Mouse (Mus musculus) limb, embryonic 14.5 days (tissue): Measurements from ENCODE around the gene 1110032A03Rik. TPM values are rescaled to one million over a fixed set of nuclear protein-coding genes. Genes with fewer than 3 reads are reported as not detected.

Experiments used
- ATAC-seq: fragments of 200-750 bp; cut with Nextera tagmentation; 2 replicates; pipeline ENCODE4 v1.8.0; 2017; ENCODE audit warnings: low read depth, moderate number of reproducible peaks, moderate TSS enrichment; ENCODE audit not compliant: low FRiP score
- DNase-seq: peaks from one replicate; pipeline ENCODE4 v3.0.0-alpha.2; 2015; ENCODE audit warnings: low spot score
- H3K27ac ChIP-seq: fragments of 300-500 bp; sonication (generic); replicated peaks from 2 replicates; pipeline ENCODE4 v1.5.1; 2014; ENCODE audit warnings: low read depth, mild to moderate bottlenecking, low read length, moderate library complexity, mixed read lengths
- H3K27me3 ChIP-seq: fragments of 300-500 bp; sonication (generic); 2 replicates; pipeline ENCODE4 v1.6.1; 2014; ENCODE audit warnings: low read length, mixed read lengths; ENCODE audit not compliant: control insufficient read depth, insufficient read depth
- H3K36me3 ChIP-seq: fragments of 300-500 bp; sonication (generic); 2 replicates; pipeline ENCODE4 v1.6.1; 2014; ENCODE audit warnings: mild to moderate bottlenecking, low read length, moderate library complexity, mixed read lengths; ENCODE audit not compliant: control insufficient read depth, insufficient read depth
- H3K4me1 ChIP-seq: fragments of 300-500 bp; sonication (generic); 2 replicates; pipeline ENCODE4 v1.6.1; 2014; ENCODE audit warnings: antibody characterized with exemption, low read length, mixed read lengths; ENCODE audit not compliant: control insufficient read depth, insufficient read depth
- H3K4me2 ChIP-seq: fragments of 300-500 bp; sonication (generic); replicated peaks from 2 replicates; pipeline ENCODE4 v1.6.1; 2014; ENCODE audit warnings: low read depth, mild to moderate bottlenecking, low read length, moderate library complexity; ENCODE audit not compliant: severe bottlenecking
- H3K4me3 ChIP-seq: fragments of 300-500 bp; sonication (generic); replicated peaks from 2 replicates; pipeline ENCODE4 v1.5.1; 2014; ENCODE audit warnings: low read length
- H3K9ac ChIP-seq: fragments of 300-500 bp; sonication (generic); 2 replicates; pipeline ENCODE4 v1.6.1; 2014; ENCODE audit warnings: mild to moderate bottlenecking, low read depth, low read length, moderate library complexity; ENCODE audit not compliant: severe bottlenecking
- H3K9me3 ChIP-seq: fragments of 300-500 bp; sonication (generic); 2 replicates; pipeline ENCODE4 v1.6.1; 2016; ENCODE audit warnings: low read length; ENCODE audit not compliant: control insufficient read depth
- POLR2A ChIP-seq: fragments of 200-500 bp; IDR thresholded peaks from 2 replicates; pipeline ENCODE4 v1.8.0; 2012; ENCODE audit warnings: inconsistent platforms, mild to moderate bottlenecking, moderate library complexity, borderline replicate concordance; ENCODE audit not compliant: insufficient read depth, insufficient read length; ENCODE audit errors: extremely low read depth
- WGBS: fragments of 180-500 bp; shearing (Covaris S2); extraction: QIAGEN DNeasy Blood & Tissue Kit; methylation state at CpG from one replicate; pipeline ENCODE4 v1.1.7; 2014; 5-methylcytosine and 5-hydroxymethylcytosine counted together
- polyA plus RNA-seq, 2 experiments: library from polyadenylated mRNA; depleted of rRNA in 1 of 2; stranded (reverse) in 1 of 2; unstranded in 1 of 2; fragments of >200 nt; fragmentation: Nextera tagmentation in 1 of 2; extraction: Ambion mirVana in 1 of 2; gene quantifications; 2 replicates each; pipeline versions ENCODE4 v1.2.1 to v1.2.3; 2012 to 2014

Gene 1110032A03Rik
- polyA plus RNA-seq (2012; rRNA removed) (27.1 and 27.6 TPM in 2 replicates), polyA plus RNA-seq (2014; fragmentation: Nextera tagmentation; extraction: Ambion mirVana) (25.5 and 29.5 TPM in 2 replicates)

GRCm38 (mm10) chr9:50774991-50775612 lies at the start of gene 1110032A03Rik, which contains the start of gene Alg9:
1110032A03Rik (minus strand) TSS chr9:50775520.
Alg9 (plus strand) TSS chr9:50775019.
- no peaks in the 10 kb centered on the region for H3K27me3 ChIP-seq
- peak within 1 kb of the TSS; percentile 92 for H3K4me3 ChIP-seq
- DNase-seq (peak; percentile 88), ATAC-seq (peak; percentile 82)
- peak; percentile 45; the same call in 1 of the 2 replicates for TF ChIP-seq POLR2A
- peak within 1 kb of the TSS; percentile 74 for H3K4me2 ChIP-seq
- no peaks in the 10 kb centered on the region for H3K9me3 ChIP-seq
- H3K9ac ChIP-seq, result peak within 1 kb of the TSS; percentile 89
- peak within 1 kb of the TSS; percentile 85 for H3K27ac ChIP-seq
- peaks cover 30% of the 10 kb centered on the region for H3K36me3 ChIP-seq
- peaks cover 7% of the 10 kb centered on the region for H3K4me1 ChIP-seq
- WGBS, result 2% methylated on average over 23 of the region's 51 CpGs

- no peak for TF ChIP-seq POLR2A
- H3K27me3 ChIP-seq, result no peaks in the 10 kb centered on the region
- H3K9ac ChIP-seq, result no peak overlapping the region
- no peaks in the 10 kb centered on the region for H3K9me3 ChIP-seq
- no peak for DNase-seq
- no peak overlapping the region for H3K27ac ChIP-seq
- no peak overlapping the region for H3K4me3 ChIP-seq
- no peak for ATAC-seq
- peaks cover 30% of the 10 kb centered on the region for H3K36me3 ChIP-seq
- 92% methylated on average over 11 of the region's 11 CpGs for WGBS
- no peaks in the 10 kb centered on the region for H3K4me1 ChIP-seq
- H3K4me2 ChIP-seq, result no peak overlapping the region
These were observed 48.6 kb upstream of the 1110032A03Rik start for GRCm38 (mm10) chr9:50823779-50824453.

GRCm38 (mm10) chr9:50822216-50822615 lies 46.9 kb upstream of the 1110032A03Rik start:
- DNase-seq (no peak), ATAC-seq (no peak)
- WGBS, result 92% methylated on average over 5 of the region's 5 CpGs
- Histone ChIP-seq H3K27ac (no peak overlapping the region), H3K4me3 (no peak overlapping the region), H3K36me3 (peaks cover 29% of the 10 kb centered on the region), H3K9me3 (no peaks in the 10 kb centered on the region), H3K27me3 (no peaks in the 10 kb centered on the region), H3K4me1 (no peaks in the 10 kb centered on the region), H3K4me2 (no peak overlapping the region), H3K9ac (no peak overlapping the region)
- TF ChIP-seq POLR2A, result no peak

- Histone ChIP-seq H3K36me3 (peaks cover 35% of the 10 kb centered on the region), H3K9me3 (no peaks in the 10 kb centered on the region), H3K27ac (no peak overlapping the region), H3K27me3 (no peaks in the 10 kb centered on the region), H3K4me2 (no peak overlapping the region), H3K9ac (no peak overlapping the region), H3K4me3 (no peak overlapping the region), H3K4me1 (no peaks in the 10 kb centered on the region)
- no peak for DNase-seq
- ATAC-seq, result no peak
- 96% methylated on average over 6 of the region's 6 CpGs for WGBS
- no peak for TF ChIP-seq POLR2A
These were observed 46.3 kb upstream of the 1110032A03Rik start for GRCm38 (mm10) chr9:50821651-50822050.

- H3K9me3 ChIP-seq, result no peaks in the 10 kb centered on the region
- no peaks in the 10 kb centered on the region for H3K27me3 ChIP-seq
- no peak for ATAC-seq
- TF ChIP-seq POLR2A, result no peak
- no peaks in the 10 kb centered on the region for H3K4me1 ChIP-seq
- H3K27ac ChIP-seq, result no peak overlapping the region
- no peak for DNase-seq
- H3K9ac ChIP-seq, result no peak overlapping the region
- peaks cover 38% of the 10 kb centered on the region for H3K36me3 ChIP-seq
- no peak overlapping the region for H3K4me3 ChIP-seq
- no peak overlapping the region for H3K4me2 ChIP-seq
- WGBS, result 92% methylated on average over 6 of the region's 6 CpGs
These were observed 44.4 kb upstream of the 1110032A03Rik start for GRCm38 (mm10) chr9:50819716-50820115.
